Mouse (Mus musculus) kidney, embryonic 14.5 days (tissue): ENCODE data around the gene Lzts2. TPM values are rescaled to one million over a fixed set of nuclear protein-coding genes. Genes with fewer than 3 reads are reported as not detected.
"Not testable (repeated sequence)": the region's sequence is repeated elsewhere in the genome, so short reads cannot be mapped to it uniquely, and the experiment has no call there.

Experiments
- ATAC-seq: fragments of 200-750 bp; cut with Nextera tagmentation; 2 replicates; pipeline ENCODE4 v1.8.0; 2017; ENCODE audit warnings: moderate number of reproducible peaks, mild to moderate bottlenecking, moderate TSS enrichment, moderate library complexity; ENCODE audit not compliant: low FRiP score, low TSS enrichment
- H3K27ac ChIP-seq: fragments of 300-500 bp; sonication (generic); 2 replicates; pipeline ENCODE4 v1.5.1; 2014; ENCODE audit warnings: low read depth, mild to moderate bottlenecking, low read length, moderate library complexity, mixed read lengths
- H3K27me3 ChIP-seq: fragments of 300-500 bp; sonication (generic); 2 replicates; pipeline ENCODE4 v1.6.1; 2014; ENCODE audit warnings: mild to moderate bottlenecking, low read length; ENCODE audit not compliant: control insufficient read depth, insufficient read depth
- H3K36me3 ChIP-seq: fragments of 300-500 bp; sonication (generic); 2 replicates; pipeline ENCODE4 v1.6.1; 2014; ENCODE audit warnings: low read length, mixed read lengths; ENCODE audit not compliant: control insufficient read depth, insufficient read depth
- H3K4me1 ChIP-seq: fragments of 300-500 bp; sonication (generic); 2 replicates; pipeline ENCODE4 v1.6.1; 2014; ENCODE audit warnings: low read length, mixed read lengths; ENCODE audit not compliant: control insufficient read depth, insufficient read depth
- H3K4me2 ChIP-seq: fragments of 300-500 bp; sonication (generic); replicated peaks from 2 replicates; pipeline ENCODE4 v1.6.1; 2014; ENCODE audit warnings: low read depth, mild to moderate bottlenecking, low read length
- H3K4me3 ChIP-seq: fragments of 300-500 bp; sonication (generic); 2 replicates; pipeline ENCODE4 v1.5.1; 2014; ENCODE audit warnings: mild to moderate bottlenecking, low read length
- H3K9ac ChIP-seq: fragments of 300-500 bp; sonication (generic); 2 replicates; pipeline ENCODE4 v1.6.1; 2014; ENCODE audit warnings: low read depth, mild to moderate bottlenecking, low read length, moderate library complexity
- H3K9me3 ChIP-seq: fragments of 300-500 bp; sonication (generic); 2 replicates; pipeline ENCODE4 v1.6.1; 2016; ENCODE audit warnings: low read length; ENCODE audit not compliant: control insufficient read depth
- WGBS: fragments of 180-500 bp; shearing (Covaris S2); extraction: QIAGEN DNeasy Blood & Tissue Kit; methylation state at CpG from one replicate; pipeline ENCODE4 v1.1.7; 2014; 5-methylcytosine and 5-hydroxymethylcytosine counted together
- polyA plus RNA-seq: library from polyadenylated mRNA; unstranded; fragments of >200 nt; fragmentation: Nextera tagmentation; extraction: Ambion mirVana; gene quantifications from 2 replicates; pipeline ENCODE4 v1.2.1, GENCODE M21; 2014

Gene Lzts2
- polyA plus RNA-seq, 1 experiment from 2014 or later = 68.2 TPM

DNA sequence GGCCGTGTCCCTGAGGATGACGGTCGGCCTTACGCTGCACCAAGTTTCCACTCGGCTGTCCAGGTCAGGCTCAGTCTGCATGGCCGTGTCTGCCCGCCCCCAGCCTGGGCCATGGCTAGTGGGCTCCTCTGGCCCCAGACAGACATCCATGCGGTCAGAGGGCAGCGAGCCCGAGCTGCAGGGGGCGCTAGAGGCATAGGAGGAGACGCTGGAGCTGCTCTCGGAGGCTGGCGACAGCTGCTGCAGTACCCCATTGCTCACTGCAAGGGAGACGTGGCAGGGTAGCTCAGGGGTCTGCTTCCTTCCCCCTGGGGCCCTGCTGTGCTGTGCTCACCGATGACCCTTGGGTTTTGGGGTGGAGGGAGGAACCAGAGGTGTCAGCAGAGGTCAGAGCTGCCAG is 22.7 kb downstream of the Lzts2 start:
- ATAC-seq = peak; percentile 29; the same call in 1 of the 2 replicates
- H3K36me3 ChIP-seq = no peaks in the 10 kb centered on the region
- H3K27ac ChIP-seq = no peak overlapping the region
- H3K27me3 ChIP-seq = peaks cover 14% of the 10 kb centered on the region
- H3K9ac ChIP-seq = no peak overlapping the region
- H3K9me3 ChIP-seq = no peaks in the 10 kb centered on the region
- H3K4me3 ChIP-seq = no peak overlapping the region
- H3K4me2 ChIP-seq = no peak overlapping the region
- H3K4me1 ChIP-seq = no peaks in the 10 kb centered on the region
- WGBS = 24% methylated on average over 16 of the region's 16 CpGs

DNA sequence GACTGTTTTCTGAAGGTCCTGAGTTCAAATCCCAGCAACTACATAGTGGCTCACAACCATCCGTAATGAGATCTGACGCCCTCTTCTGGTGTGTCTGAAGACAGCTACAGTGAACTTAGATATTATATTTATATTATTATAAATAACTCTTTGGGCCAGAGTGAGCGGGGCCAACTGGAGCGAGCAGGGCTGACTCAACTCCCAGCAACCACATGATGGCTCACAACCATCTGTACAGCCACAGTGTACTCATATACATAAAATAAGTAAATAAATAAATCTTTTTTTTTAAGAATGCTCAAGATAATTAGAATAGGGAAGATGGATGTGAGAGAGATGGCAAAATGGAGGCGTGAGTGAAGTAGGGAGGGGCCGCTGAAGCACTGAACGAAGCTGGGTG is 24.0 kb downstream of the Lzts2 start:
- 91% methylated on average over 7 of the region's 7 CpGs for WGBS
- H3K4me2 ChIP-seq, H3K9ac ChIP-seq, ATAC-seq, H3K4me1 ChIP-seq, H3K27ac ChIP-seq, H3K9me3 ChIP-seq, H3K36me3 ChIP-seq, H3K4me3 ChIP-seq: not testable (repeated sequence)
- peaks cover 14% of the 10 kb centered on the region for H3K27me3 ChIP-seq

DNA sequence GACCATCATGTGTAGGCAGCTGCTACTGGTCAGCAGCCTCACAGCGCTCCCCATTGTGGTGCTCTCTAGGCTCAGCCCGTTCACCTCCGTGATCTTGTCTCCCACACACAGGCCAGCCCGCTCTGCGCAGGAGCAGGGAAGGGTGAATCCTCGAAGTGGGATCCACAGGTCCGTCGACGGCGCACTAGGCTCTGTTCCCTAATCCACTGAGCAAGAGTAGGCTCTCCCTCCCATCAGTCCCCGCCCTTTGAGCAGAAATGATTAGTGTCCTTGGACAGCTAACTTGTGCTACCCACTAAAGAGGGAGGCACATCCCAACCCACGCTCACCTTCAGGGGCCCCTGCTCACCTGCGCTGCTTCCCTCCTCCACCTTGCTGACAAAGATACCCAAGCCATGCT is 26.0 kb downstream of the Lzts2 start:
- H3K36me3 ChIP-seq = no peaks in the 10 kb centered on the region

DNA sequence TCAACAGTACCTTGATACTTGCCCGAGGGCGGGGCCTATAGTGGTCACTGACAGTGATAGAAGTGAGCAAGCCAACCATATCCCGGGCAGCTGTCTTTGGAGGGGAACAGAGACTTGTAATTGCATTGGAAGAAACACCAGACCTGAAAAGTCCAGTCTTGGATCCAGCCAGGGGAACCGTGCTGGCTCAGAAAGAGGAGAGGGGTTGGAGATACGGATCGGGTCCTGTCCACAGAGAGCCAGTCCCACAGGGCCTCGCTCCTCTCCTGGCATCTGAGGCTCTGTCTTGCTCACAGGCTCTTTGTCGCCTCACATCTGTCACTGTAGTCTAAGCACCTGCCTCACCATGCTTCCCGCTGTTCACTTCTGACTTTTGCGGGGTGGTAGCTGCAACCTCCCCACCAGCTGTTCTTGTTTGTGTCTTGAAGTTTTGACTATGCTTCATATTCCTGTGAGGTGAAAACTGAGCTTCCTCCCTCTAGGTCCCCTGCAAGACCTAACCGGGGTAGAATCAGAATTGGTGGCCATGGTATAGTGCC is 30.2 kb downstream of the Lzts2 start:
- Histone ChIP-seq H3K36me3 (no peaks in the 10 kb centered on the region), H3K27ac (no peak overlapping the region), H3K9ac (no peak overlapping the region), H3K4me1 (peaks cover 27% of the 10 kb centered on the region), H3K27me3 (peaks cover 23% of the 10 kb centered on the region), H3K9me3 (no peaks in the 10 kb centered on the region), H3K4me2 (no peak overlapping the region), H3K4me3 (no peak overlapping the region)
- no peak for ATAC-seq
- WGBS = 60% methylated on average over 11 of the region's 11 CpGs

More for the DNA sequence above, 26.0 kb downstream of the Lzts2 start:
- no peak for ATAC-seq
- Histone ChIP-seq H3K4me3 (no peak overlapping the region), H3K4me2 (no peak overlapping the region), H3K9ac (no peak overlapping the region), H3K4me1 (peaks cover 4% of the 10 kb centered on the region; the same call in 1 of the 2 replicates), H3K27me3 (peaks cover 18% of the 10 kb centered on the region), H3K9me3 (no peaks in the 10 kb centered on the region), H3K27ac (no peak overlapping the region)
- 58% methylated on average over 13 of the region's 13 CpGs for WGBS

DNA sequence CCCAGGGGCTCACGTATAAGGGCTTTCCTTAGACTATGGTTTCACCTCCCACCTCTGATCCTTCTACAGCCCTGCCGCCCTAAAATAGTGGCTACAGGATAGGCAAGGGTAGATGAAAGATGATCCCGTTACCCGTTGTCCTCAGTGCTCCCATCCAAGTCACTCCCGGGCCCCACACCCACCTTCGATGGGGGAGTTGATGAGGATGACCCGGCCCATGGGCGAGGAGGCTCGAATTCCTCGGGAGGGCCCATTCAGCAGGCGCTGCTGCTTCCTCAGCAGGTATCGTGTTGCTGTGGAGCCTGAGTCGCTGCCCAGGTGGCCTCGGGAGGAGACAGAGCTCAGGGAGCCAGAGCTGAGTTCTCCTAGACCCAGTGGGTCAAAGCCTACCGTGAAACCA is 31.0 kb downstream of the Lzts2 start:
- H3K4me2 ChIP-seq = no peak overlapping the region; the same call in 1 of the 2 replicates
- WGBS = 18% methylated on average over 15 of the region's 15 CpGs
- ATAC-seq = peak; percentile 18; the same call in 1 of the 2 replicates
- peaks cover 27% of the 10 kb centered on the region for H3K4me1 ChIP-seq
- no peaks in the 10 kb centered on the region for H3K36me3 ChIP-seq
- H3K27ac ChIP-seq = no peak overlapping the region
- no peaks in the 10 kb centered on the region for H3K9me3 ChIP-seq
- no peak overlapping the region for H3K9ac ChIP-seq
- H3K4me3 ChIP-seq = no peak overlapping the region
- peaks cover 17% of the 10 kb centered on the region for H3K27me3 ChIP-seq

DNA sequence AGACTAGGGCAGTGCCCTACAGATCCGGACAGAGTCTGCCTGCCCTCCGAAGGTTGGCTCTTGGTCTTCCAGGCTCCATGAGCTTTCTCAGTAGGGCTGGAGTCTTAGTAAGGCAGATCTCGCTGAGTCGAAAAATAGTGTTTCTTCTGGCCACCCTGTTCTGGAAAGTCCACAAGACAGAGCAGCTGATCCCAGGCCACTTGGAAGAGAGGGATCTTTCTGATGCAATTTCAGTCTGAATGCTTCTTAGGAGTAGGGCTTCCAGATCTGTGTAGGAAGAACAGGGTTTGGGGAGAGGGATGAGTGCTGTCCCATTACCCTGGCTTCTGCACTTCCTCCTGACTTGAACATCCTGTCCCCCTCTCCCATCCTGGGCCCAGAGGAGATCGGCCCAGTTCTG is 31.4 kb downstream of the Lzts2 start, which contains the start of gene Pdzd7:
TSS of gene Pdzd7 (minus strand) at position 67 of the 400 bp plus-strand sequence.
- 67% methylated on average over 5 of the region's 5 CpGs for WGBS
- Histone ChIP-seq H3K27ac (no peak within 1 kb of the TSS), H3K9ac (peak within 1 kb of the TSS; percentile 60; the same call in 1 of the 2 replicates), H3K4me1 (peaks cover 27% of the 10 kb centered on the region), H3K27me3 (peaks cover 13% of the 10 kb centered on the region), H3K36me3 (0 out of 2 replicates have a peak, but pooled peaks cover 3% of the 10 kb centered on the region), H3K9me3 (no peaks in the 10 kb centered on the region), H3K4me2 (peak within 1 kb of the TSS; percentile 86), H3K4me3 (peak within 1 kb of the TSS; percentile 46)
- no peak for ATAC-seq

DNA sequence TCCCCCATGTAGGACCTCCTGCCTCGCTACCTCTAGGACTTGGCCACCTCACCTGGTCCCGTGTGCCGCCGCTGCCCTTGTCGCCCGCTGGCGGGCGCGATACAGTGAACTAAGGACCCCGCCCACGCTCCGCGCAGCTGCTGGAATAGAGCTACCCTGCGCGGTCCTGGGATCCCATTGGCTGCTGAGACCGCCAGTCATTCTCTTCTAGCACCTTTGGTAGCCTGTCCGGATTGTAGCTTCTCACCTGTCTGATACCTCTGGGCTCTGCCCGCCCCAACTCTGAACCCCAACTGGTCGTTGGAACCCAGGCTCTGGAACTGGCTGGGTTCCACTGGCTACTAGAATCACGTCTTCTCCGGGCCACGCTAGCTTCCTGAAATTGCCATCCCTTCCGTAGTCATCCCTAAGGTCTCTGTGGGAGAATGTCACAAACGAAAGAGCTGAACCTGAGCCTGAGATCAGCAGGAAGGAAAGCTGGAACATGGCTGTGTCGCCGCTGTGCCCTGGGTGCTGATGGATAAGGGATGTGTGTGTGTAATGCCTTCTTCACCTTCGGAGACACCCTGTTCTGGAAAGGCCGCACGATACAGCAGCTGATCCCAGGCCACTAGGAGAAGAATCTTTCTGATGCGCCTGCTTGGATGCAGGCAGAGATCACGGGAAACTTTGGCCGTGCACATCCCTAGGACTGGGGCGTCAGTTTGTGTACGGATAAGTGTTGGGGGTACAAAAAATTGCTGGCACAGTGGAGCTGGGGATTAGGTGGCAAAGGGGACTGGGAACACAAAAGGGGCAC is 32.5 kb downstream of the Lzts2 start:
- WGBS = 3% methylated on average over 34 of the region's 34 CpGs
- peak; percentile 37 for ATAC-seq
- H3K4me3 ChIP-seq = peak overlapping the region; percentile 46

DNA sequence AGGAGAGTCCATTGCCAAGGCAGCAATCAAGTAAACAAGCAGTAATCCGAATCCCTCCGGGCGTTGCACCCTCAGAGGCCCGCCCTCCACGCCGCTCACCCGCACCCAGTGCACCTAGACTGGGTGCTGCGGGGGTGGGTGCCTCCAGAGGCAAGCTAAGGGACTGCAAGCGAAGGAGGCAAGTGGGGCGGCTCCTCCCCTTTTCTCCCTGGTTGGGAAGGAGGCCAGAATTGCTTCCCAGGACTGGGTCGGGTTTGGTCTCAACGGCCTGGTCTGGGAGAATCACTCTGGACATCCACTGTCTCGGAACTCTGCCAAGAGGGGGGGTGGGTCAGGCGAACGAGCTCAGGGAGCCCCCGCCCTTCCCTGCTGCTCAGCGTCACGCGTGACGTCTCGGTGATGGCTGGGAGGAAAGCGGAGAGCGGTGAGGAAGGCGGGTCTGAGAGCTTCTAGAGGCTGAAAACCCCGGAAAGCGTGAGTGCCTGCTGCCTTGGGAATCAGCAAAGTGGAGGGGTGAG is 33.3 kb downstream of the Lzts2 start, which contains the start of gene Sfxn3:
TSS of gene Sfxn3 (plus strand) at position 87 of the 518 bp plus-strand sequence.
- ATAC-seq = peak; percentile 75
- Histone ChIP-seq H3K9ac (peak within 1 kb of the TSS; percentile 60), H3K27me3 (peaks cover 13% of the 10 kb centered on the region), H3K27ac (peak within 1 kb of the TSS; percentile 81), H3K36me3 (peaks cover 8% of the 10 kb centered on the region; the same call in 1 of the 2 replicates), H3K9me3 (no peaks in the 10 kb centered on the region), H3K4me1 (peaks cover 27% of the 10 kb centered on the region), H3K4me2 (peak within 1 kb of the TSS; percentile 86), H3K4me3 (peak within 1 kb of the TSS; percentile 46)
- under 1% methylated on average over 26 of the region's 26 CpGs for WGBS

More for the DNA sequence above, 32.5 kb downstream of the Lzts2 start:
- Histone ChIP-seq H3K4me2 (peak overlapping the region; percentile 86), H3K27ac (peak overlapping the region; percentile 81; the same call in 1 of the 2 replicates), H3K36me3 (0 out of 2 replicates have a peak, but pooled peaks cover 4% of the 10 kb centered on the region), H3K9ac (peak overlapping the region; percentile 60; the same call in 1 of the 2 replicates), H3K27me3 (peaks cover 13% of the 10 kb centered on the region), H3K4me1 (peaks cover 27% of the 10 kb centered on the region), H3K9me3 (no peaks in the 10 kb centered on the region)
